ENCODE assay signal across 14 mouse cellular contexts in the genomic region with DNA sequence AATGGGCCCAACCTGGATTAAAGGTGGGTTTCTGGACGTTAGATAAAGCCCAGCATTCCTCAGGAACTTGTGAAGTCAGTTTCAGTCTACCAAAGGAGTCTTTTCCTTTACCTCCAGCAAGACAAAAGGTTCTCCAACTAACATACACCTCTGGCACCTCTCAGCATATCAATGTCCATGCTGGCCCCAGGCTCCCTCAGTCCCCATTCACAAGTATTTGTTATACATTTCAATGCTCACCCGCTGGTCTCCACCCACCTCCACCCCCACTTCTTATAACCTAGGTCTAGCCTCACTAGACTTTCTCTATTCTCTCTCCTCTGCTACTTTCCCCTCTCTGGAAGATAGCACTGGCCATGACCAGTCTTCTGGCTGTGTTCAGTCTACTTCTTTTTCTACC.
DNase-seq lines count a peak whose midpoint lies in the region; ATAC-seq and TF ChIP-seq lines count a peak whose summit lies in the region.
"Had no signal": no experiment of that assay in that cellular context is flagged by ENCODE, and none has a peak within 500 bp of the region (broad histone marks: within the 10 kb centered on the region; RNA-seq: fewer than 3 reads in every experiment).

No protein-coding gene starts in this region.

- no peaks in the 10 kb centered on the region for H3K36me3 ChIP-seq in heart, embryonic 10.5 days
- no peaks in the 10 kb centered on the region for H3K36me3 ChIP-seq in intestine, embryonic 14.5 days (ENCODE audit: control insufficient read depth, insufficient read depth, low read length)
- H3K36me3 ChIP-seq in intestine, postnatal 0 days (ENCODE audit: control insufficient read depth, insufficient read depth), result no peaks in the 10 kb centered on the region
- H3K36me3 ChIP-seq in midbrain, embryonic 13.5 days, result no peaks in the 10 kb centered on the region
- no peaks in the 10 kb centered on the region for H3K36me3 ChIP-seq in midbrain, embryonic 14.5 days (ENCODE audit: control insufficient read depth, insufficient read depth, low read length)
- H3K36me3 ChIP-seq: intestine, embryonic 15.5 days; liver, embryonic 12.5 days had no signal

- no peaks in the 10 kb centered on the region for H3K9me3 ChIP-seq in heart, embryonic 10.5 days
- no peaks in the 10 kb centered on the region for H3K9me3 ChIP-seq in intestine, embryonic 14.5 days (ENCODE audit: control insufficient read depth, low read length)
- no peaks in the 10 kb centered on the region for H3K9me3 ChIP-seq in intestine, postnatal 0 days (ENCODE audit: control insufficient read depth)
- no peaks in the 10 kb centered on the region for H3K9me3 ChIP-seq in midbrain, embryonic 13.5 days
- H3K9me3 ChIP-seq in midbrain, embryonic 14.5 days (ENCODE audit: control insufficient read depth, low read length), result no peaks in the 10 kb centered on the region
- H3K9me3 ChIP-seq: intestine, embryonic 15.5 days; liver, embryonic 12.5 days had no signal

- peak overlapping the region; percentile 91 for H3K27ac ChIP-seq in heart, embryonic 10.5 days
- H3K27ac ChIP-seq in intestine, embryonic 14.5 days (ENCODE audit: low read depth), result 0 out of 2 replicates have a peak overlapping the region, but pooled peaks have one; percentile 16
- no peak overlapping the region for H3K27ac ChIP-seq in intestine, postnatal 0 days (ENCODE audit: low read depth, low read length)
- H3K27ac ChIP-seq in midbrain, embryonic 13.5 days, result peak overlapping the region; percentile 40; the same call in 1 of the 2 replicates
- no peak overlapping the region for H3K27ac ChIP-seq in midbrain, embryonic 14.5 days (replicated peaks; ENCODE audit: low read depth, low read length)
- H3K27ac ChIP-seq: macrophage had no signal

- intact Hi-C loops in heart, postnatal 10 days (cut with DNase I), result no loop called here

- no peak for DNase-seq in heart, embryonic 10.5 days (ENCODE audit: low spot score)
- DNase-seq in heart, postnatal 10 days, result no peak
- no peak for DNase-seq in intestine, embryonic 14.5 days (ENCODE audit: low spot score)
- DNase-seq in midbrain, embryonic 14.5 days, result no peak
- DNase-seq in adrenal gland, adult 2 months, result no peak
- DNase-seq: cerebellum, adult 11-12 months; kidney, postnatal 14 days; thymus, postnatal 4 days had no signal

- no peak for ATAC-seq in intestine, embryonic 14.5 days (replicated peaks; ENCODE audit: low FRiP score, low TSS enrichment, low read depth)
- no peak for ATAC-seq in intestine, postnatal 0 days
- ATAC-seq in midbrain, embryonic 13.5 days, result no peak
- ATAC-seq in midbrain, embryonic 14.5 days (ENCODE audit: low FRiP score, low TSS enrichment), result no peak
- ATAC-seq in megakaryocyte progenitor cell, adult 5-6 weeks (replicated peaks; ENCODE audit: poor library complexity), result no peak
- ATAC-seq: intestine, embryonic 15.5 days; liver, embryonic 12.5 days had no signal

- no peaks in the 10 kb centered on the region for H3K27me3 ChIP-seq in heart, embryonic 10.5 days (ENCODE audit: insufficient read depth, poor library complexity, severe bottlenecking)
- no peaks in the 10 kb centered on the region for H3K27me3 ChIP-seq in intestine, embryonic 14.5 days (replicated peaks; ENCODE audit: control insufficient read depth, insufficient read depth, low read length)
- H3K27me3 ChIP-seq in intestine, postnatal 0 days (replicated peaks; ENCODE audit: control insufficient read depth, insufficient read depth, low read length), result no peaks in the 10 kb centered on the region
- H3K27me3 ChIP-seq in midbrain, embryonic 13.5 days, result no peaks in the 10 kb centered on the region
- H3K27me3 ChIP-seq in midbrain, embryonic 14.5 days (ENCODE audit: control insufficient read depth, insufficient read depth, low read length), result no peaks in the 10 kb centered on the region
- H3K27me3 ChIP-seq: intestine, embryonic 15.5 days; liver, embryonic 12.5 days had no signal

- TF ChIP-seq CTCF in intestine, postnatal 0 days (IDR thresholded peaks at IDR 0.05; ENCODE audit: low read depth), result no peak

- H3K4me1 ChIP-seq in heart, embryonic 10.5 days, result peaks cover 32% of the 10 kb centered on the region
- peaks cover 10% of the 10 kb centered on the region for H3K4me1 ChIP-seq in intestine, embryonic 14.5 days (replicated peaks; ENCODE audit: control insufficient read depth, insufficient read depth, low read length)
- H3K4me1 ChIP-seq in intestine, postnatal 0 days (replicated peaks; ENCODE audit: control insufficient read depth, insufficient read depth, low read length), result 0 out of 2 replicates have a peak, but pooled peaks cover 9% of the 10 kb centered on the region
- peaks cover 29% of the 10 kb centered on the region for H3K4me1 ChIP-seq in midbrain, embryonic 13.5 days (replicated peaks)
- H3K4me1 ChIP-seq in midbrain, embryonic 14.5 days (ENCODE audit: control insufficient read depth, insufficient read depth, low read length), result peaks cover 22% of the 10 kb centered on the region

- WGBS in heart, embryonic 10.5 days, result 45% methylated on average over 2 of the region's 2 CpGs
- 49% methylated on average over 2 of the region's 2 CpGs for WGBS in intestine, embryonic 14.5 days
- WGBS in intestine, postnatal 0 days, result 70% methylated on average over 2 of the region's 2 CpGs
- WGBS in midbrain, embryonic 13.5 days, result 35% methylated on average over 2 of the region's 2 CpGs
- 31% methylated on average over 2 of the region's 2 CpGs for WGBS in midbrain, embryonic 14.5 days

- no peak overlapping the region for H3K4me3 ChIP-seq in heart, embryonic 10.5 days
- no peak overlapping the region for H3K4me3 ChIP-seq in intestine, embryonic 14.5 days (ENCODE audit: low read depth, low read length)
- H3K4me3 ChIP-seq in intestine, postnatal 0 days (ENCODE audit: low read depth, low read length), result no peak overlapping the region
- no peak overlapping the region for H3K4me3 ChIP-seq in midbrain, embryonic 13.5 days (replicated peaks)
- no peak overlapping the region for H3K4me3 ChIP-seq in midbrain, embryonic 14.5 days (replicated peaks; ENCODE audit: low read depth, low read length)
- H3K4me3 ChIP-seq: intestine, embryonic 15.5 days; liver, embryonic 12.5 days had no signal

- no peak overlapping the region for H3K9ac ChIP-seq in intestine, embryonic 14.5 days (ENCODE audit: low read length)
- no peak overlapping the region for H3K9ac ChIP-seq in intestine, postnatal 0 days (ENCODE audit: low read depth, low read length)
- no peak overlapping the region for H3K9ac ChIP-seq in midbrain, embryonic 13.5 days (replicated peaks)
- no peak overlapping the region for H3K9ac ChIP-seq in midbrain, embryonic 14.5 days (replicated peaks; ENCODE audit: low read length)
- H3K9ac ChIP-seq: intestine, embryonic 15.5 days; liver, embryonic 12.5 days had no signal

- no peak overlapping the region for H3K4me2 ChIP-seq in intestine, embryonic 14.5 days (ENCODE audit: low read length)
- H3K4me2 ChIP-seq in intestine, postnatal 0 days (replicated peaks; ENCODE audit: low read depth), result no peak overlapping the region
- H3K4me2 ChIP-seq in midbrain, embryonic 13.5 days (replicated peaks), result no peak overlapping the region
- H3K4me2 ChIP-seq in midbrain, embryonic 14.5 days (ENCODE audit: low read length), result no peak overlapping the region
- H3K4me2 ChIP-seq: intestine, embryonic 15.5 days; liver, embryonic 12.5 days had no signal

Comparison
In these comparisons a context has a peak if more than half of its experiments do, and no peak if none do; other contexts are left out.
1. H3K27ac ChIP-seq: peak in heart, embryonic 10.5 days (single experiment), intestine, embryonic 14.5 days (single experiment) and midbrain, embryonic 13.5 days (single experiment); none in intestine, postnatal 0 days (single experiment) and midbrain, embryonic 14.5 days (single experiment).